Mouse (Mus musculus) telencephalon, adult 2 months (tissue): ENCODE measurements around the gene Lmbr1.
A peak's percentile ranks its signal among the peaks of the same experiment; 100 is the strongest.

ENCODE experiments used
- DNase-seq: peaks from one replicate; pipeline ENCODE4 v3.0.0-alpha.2; 2011; ENCODE audit warnings: low read depth, low spot score

Lmbr1 gene

DNA sequence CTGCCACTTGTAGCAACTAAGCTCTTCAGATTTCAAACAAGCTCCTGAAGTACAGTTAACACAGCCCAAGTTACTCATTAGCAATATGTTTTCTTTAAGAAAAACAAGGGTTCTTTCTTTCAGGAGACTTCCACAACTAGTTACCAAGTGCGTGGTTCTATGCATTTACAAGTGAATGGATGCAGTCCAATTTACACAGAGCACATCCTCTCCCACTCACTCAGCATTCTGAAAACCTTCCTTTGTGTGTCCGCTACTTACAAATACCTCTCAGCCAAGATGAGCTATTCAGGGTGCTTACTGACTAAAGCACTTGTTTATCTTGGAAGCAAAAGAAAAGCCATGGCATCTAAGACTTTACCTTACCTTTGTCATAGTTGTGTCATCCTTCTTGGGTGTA lies 124.3 kb downstream of the Lmbr1 start:
- no peak for DNase-seq

DNA sequence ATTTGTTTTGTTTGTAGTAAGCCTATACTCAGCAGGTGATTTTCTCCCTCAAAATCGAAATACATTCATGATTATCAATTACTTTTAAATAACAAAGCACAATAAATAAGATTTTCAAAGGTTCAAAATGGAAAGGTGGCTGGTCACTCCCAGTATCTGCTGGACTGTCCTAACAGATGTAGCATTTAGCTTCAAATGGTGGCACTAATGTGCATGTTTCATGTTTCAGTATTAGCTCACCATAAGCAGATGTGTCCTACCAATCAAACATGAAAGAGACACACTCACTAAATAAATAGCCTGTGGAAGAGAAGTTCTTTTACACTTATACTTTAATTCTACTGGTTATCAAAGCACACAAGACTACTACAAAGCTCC lies 126.7 kb downstream of the Lmbr1 start:
- no peak for DNase-seq

DNA sequence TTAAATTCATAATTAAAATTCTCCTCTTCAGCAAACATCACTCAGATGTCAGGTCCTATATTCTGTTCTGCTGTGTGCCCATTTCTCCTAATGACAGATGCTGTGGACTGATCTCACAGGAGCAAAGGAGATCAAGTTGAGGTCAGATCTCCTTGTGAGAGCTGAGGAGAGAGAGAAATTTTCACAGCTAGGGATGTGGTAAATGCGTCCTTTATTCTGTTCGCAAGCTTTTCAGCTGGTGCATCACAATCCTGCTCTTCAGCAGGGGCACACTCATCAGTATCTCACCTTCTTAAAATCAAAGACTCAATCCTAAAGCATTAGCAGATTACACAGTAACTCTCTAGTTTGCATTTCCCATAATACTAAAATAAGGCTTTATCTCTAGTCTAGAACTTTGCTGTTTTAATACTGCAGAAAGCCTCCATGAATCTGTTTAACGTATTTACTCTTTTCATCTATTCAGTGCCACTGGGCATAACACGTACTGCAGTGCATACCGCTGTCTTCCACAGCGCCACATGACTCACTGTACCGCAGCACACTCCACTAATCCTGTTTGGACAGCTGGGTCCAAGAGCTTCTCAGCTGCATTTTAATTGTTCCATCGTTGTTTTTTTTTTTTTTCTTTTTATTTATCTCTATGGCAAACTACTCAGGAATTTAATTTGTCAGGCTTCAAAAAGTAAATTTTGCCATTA lies 127.2 kb downstream of the Lmbr1 start:
- no peak for DNase-seq

DNA sequence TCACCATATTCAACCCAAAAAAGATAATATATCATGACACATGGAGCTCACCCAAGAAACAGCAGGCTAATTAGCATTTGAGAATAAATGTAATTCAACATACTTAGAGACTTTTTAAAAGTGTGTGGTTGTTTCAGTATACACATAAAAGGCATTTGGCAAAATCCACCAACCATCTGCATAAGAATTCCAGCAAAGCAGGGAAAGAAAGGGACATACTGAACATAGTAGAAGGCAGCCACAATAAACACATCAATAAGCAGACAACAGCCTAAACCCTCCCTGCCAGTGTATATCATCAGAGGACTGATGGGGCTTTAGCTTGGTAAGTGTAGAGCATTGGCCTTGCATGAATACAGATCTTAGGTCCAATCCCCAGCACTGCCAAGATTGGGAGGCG lies 133.4 kb downstream of the Lmbr1 start:
- DNase-seq = peak; percentile 33

DNA sequence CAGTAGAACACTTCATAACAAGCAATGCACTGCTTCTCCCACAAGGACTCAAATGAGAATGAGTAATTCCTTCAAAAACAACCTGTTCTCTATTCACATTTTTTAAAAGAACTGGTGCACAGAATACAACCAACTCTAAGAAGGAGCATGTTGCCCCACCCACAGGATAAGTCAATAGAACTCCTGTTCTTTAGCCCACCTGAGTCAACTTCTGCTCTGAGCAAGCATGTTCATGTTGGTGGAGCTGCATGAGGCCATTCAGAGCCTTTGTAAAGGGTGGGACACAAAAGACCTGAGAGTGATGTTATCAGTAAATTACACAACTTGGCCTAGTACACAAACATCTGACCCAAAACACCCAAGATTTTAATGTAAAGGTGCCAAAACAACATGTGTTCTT lies 139.8 kb downstream of the Lmbr1 start:
- no peak for DNase-seq

DNA sequence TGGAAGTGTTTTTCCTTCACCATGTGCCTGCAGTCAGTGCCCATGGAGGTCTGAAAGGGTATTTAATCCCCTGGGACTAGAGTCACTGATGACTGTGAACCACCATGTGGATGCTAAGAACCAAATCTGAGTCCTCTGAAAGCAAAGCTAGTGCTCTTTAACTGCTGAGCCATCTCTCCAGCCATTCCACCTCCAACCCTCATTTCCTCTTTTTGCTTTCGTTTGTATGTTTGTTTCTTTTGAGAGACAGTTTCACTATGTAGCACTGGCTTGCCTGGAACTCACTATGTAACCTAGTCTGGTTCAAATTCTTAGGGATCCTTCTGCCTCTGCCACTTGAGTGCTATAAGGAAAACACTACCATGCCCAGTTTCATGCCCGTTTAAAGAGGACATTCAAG lies 147.7 kb downstream of the Lmbr1 start:
- DNase-seq = no peak

DNA sequence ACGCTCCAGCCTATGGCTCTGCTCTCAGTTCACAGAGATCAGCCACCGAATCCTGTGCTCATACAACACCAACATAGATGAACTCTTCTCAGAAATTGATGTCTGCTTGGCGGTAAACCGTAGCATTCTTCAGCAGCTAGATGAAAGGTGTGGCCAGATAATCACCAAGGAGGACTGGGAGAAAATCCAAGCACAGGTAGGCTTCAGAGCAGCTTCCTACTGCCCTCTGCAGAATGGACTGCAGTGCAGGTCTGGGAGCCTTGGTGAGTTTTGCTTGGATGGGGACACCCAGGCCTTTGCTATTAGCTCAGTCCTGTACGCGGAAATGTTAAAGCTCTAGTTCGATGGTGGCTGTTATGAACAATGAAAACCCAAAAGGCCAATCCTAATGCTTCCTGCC lies 154.1 kb downstream of the Lmbr1 start:
- DNase-seq = no peak

DNA sequence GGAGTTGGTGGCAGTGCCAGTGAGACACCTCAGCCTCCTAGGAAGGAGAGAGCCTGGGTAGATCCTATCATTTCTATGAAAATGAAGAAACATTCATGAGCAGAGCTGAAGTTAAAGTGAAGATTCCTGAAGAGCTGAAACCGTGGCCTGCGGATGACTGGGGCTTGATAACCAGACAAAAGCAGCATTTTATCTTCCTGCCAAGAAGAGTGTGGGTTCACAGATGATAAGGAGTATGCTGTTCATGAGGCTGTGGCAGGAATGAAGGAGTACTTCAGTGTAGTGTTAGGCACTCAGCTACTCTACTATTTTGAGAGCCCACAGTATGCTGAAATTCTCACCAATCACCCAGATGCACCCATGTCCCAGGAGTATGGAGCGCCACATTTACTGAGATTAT lies 160.2 kb downstream of the Lmbr1 start:
- DNase-seq = no peak

DNA sequence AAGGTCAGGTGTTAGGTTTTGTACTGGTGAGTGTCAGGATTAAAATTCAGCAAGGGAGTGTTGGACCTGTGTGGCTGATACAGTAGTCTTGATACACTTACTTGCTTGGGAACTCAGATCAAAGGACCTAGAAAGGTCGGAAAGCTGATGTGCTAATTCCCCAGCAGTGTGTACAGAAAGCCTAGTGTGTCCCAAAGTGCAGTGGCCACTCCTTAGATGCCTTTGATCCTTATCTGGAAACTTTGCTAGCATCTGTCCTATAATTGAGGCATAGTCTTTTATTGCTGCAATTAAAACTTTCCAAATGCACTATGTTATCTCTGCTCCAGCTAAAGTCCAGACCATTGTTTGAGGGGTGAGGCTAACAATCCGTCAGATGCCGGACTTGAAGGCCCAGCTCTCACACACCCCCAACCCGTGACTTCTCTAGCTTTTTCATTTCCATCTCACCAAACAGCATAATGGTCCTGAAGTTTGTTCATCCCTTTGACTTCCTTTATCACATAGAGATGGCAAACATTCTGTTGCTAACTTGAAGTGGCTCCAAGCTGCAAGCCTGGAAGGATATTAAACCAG lies 166.1 kb downstream of the Lmbr1 start:
- no peak for DNase-seq

DNA sequence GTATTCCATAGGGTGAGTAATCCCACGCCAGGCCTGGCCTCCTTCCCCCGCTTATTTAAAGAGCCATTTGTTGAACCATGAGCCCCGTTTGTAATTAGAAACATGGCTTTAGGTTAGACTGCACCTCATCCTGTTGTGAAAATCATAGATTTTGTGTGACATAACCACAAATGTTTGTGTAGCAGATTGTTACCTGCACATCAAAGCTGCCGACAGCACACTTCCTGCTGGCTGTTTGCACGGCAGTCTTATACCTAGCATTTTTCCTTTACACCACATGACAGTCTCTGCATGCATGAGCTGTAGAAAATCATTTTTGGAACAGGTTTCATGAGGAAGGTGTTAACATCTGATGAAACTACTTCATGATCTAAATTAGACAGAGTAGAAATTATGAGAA lies 172.5 kb downstream of the Lmbr1 start:
- no peak for DNase-seq

DNA sequence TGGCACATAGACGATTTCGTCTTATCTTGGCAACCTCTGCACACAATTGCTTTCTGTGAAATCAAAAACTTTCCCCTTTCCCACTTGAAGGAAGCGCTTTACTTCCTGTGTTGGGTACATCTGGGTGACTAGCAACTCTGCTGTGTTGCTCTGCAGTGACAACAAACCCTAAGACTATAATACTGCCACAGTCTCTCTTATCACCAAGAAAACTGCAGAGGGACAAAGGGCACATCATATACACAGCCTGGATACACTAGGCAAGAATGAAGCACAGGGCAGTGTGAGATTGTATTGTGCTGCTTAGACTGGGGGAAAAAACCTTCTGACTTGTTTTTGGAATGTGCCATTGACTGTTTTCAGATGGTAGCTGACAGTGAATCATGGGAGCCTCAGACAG lies 178.3 kb downstream of the Lmbr1 start:
- DNase-seq = no peak

DNA sequence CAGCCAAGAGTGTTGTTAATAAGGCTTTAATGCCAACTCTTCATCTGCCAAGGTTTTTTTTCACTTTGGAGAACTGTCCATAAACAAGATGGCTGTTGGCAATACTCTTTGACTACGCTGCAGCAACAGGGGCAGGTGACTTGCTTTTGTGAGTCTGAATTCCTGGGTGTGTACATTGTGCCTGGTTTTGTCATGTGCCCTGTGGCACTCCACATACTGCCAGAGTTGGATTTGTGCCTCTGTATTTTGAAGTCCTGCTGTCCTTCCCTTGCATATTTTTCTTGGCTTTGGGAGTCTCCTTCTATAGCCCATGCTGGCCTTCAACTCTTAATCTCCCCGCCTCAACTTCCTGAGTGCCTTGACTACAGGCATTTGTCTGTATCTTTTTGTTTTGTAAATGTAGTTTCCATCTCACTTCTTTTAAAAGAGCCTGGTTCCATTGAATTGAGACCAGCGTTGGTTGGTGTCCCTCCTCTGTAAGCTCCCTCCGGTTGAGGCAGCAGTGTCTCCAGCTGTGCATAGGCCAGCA lies 179.2 kb downstream of the Lmbr1 start:
- no peak for DNase-seq

DNA sequence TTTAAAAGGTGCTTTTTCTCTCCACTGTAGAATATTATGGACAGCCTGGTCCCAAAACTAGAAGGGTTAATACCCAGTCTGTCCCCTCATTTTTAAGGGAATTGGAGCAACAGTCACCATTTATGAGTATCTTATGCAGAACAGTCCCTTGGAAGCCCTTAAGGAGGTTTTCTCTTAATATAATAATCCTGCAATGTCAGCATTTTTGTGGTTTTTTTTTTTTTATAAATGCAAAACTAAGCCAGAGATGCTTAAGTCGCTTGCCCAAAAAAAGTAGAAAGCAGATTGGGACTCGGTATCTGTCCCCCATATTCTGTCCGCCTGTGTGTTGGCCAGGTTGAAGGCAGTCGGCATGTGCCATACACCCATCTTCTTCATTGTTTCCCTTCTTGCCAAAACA lies 181.0 kb downstream of the Lmbr1 start:
- no peak for DNase-seq

DNA sequence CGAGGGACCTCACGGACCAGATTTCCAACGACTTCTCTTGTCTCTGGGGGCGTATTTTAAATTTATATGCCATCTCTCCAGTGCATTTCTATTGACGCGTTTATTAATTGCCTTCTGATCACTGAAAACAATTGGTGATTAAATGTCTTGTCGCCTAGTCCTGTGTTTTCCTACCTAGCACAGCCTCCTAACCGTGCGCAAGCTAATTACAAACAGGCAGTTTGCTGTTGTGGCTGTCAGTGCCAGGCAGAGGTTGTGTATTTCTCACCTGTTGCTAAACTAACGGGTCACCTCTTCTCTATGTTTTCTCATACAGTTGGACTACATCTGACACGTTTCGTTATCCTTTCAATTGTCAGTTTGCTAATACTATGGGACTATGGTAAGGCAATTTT lies 181.9 kb downstream of the Lmbr1 start:
- DNase-seq = peak; percentile 9

DNA sequence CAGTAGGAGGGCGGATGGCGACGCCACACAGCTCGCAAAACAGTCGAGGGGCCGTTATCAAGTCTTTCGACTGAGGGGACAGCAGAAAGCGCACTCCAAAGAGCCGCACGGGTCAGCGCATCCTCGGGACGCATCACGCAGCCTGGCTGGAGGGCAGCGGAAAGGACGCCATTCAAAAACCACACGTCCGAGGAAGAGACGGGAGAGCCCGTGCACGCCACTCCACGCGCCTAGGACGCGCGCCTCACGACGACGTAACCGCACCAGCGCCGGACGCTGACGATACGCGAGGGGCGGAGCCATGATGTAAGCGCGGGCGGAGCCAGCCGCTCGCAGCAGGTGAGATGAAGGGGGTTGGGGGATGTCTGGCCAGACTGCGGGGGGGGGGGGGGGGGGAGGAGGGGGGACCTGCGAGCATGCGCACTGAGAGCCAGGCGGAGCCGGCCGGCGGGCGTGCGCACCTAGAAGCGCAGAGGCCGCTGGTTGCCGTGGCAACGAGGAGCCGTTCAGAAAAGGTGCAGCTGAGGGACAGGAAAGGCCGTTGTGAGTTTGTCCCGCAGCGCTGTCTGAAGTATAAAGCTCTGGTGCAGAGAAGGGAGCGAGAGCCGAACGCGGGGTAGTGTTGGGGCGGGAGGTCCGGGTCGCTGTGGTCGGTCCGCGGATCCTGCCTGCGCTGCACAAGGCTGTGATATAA lies 182.5 kb downstream of the Lmbr1 start, which contains the start of gene Rnf32:
Gene Rnf32 (plus strand): TSS at position 423 of the 694 bp plus-strand sequence.
- peak; percentile 87 for DNase-seq

DNA sequence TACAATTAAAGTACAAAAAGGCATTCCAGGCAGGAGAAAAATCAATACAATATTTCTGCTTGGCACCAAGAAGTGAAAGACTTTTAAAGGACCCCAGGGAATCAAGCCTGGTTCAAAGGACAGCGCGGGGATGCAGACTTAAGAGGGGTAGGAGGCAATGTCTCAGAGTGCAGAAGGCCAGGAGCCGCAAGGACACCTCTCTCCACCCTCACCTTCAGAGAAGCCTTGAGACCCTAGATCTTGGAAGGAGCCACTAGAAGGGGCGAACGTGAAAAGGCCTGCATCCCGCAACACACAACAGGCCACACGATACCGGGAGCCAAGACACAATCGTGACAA lies 183.0 kb downstream of the Lmbr1 start:
- DNase-seq = no peak

DNA sequence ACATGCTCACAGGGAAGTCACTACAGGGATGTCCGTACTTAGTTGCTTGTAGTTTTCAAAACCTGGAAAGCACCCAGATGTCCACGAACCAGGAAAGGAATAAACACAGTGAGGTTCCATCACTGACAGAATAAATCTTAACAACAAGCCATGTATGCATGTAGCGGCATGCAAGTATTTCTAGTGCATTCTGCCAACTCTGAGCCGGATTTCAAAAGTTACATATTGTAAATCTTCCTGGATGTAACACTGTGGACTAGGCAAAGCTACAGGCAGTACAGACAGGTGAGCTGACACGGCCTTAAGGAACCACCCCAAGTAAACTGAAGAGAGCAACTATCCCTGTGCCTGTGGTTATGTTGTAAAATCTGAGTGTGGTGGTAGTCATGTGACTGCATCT lies 191.4 kb downstream of the Lmbr1 start:
- no peak for DNase-seq
